Mouse (Mus musculus) megakaryocyte, embryonic 14.5 days (primary cell): Measurements from ENCODE around the gene Pdss2.

Experiments used
- FLI1 ChIP-seq: IDR thresholded peaks from 2 replicates; pipeline ENCODE4 v1.6.1; 2012; ENCODE audit warnings: low read length, inconsistent platforms, mixed read lengths
- GATA1 ChIP-seq: IDR thresholded peaks from 3 replicates; pipeline ENCODE4 v1.6.1; 2012; ENCODE audit warnings: mixed read lengths, low read length, inconsistent platforms, borderline replicate concordance

GRCm38 (mm10) chr10:43330691-43331090, 109.4 kb downstream of the Pdss2 start:
- TF ChIP-seq GATA1, result no peak
- TF ChIP-seq FLI1, result no peak
